Mouse (Mus musculus) heart, postnatal 25 days (tissue): ENCODE data around the gene Tspan14. TPM values are rescaled to one million over a fixed set of nuclear protein-coding genes. Genes with fewer than 3 reads are reported as not detected.
A peak's percentile ranks its signal among the peaks of the same experiment; 100 is the strongest.

Experiments
- DNase-seq: peaks from one replicate; pipeline ENCODE4 v3.0.0; 2022; ENCODE audit warnings: low spot score
- intact Hi-C: fragments of 180-260 bp; cut with DNase I; formaldehyde crosslinking; loops from one replicate; pipeline ENCODE4 v1.15.1; 2025
- total RNA-seq, 2 experiments: library from RNA; stranded (reverse); gene quantifications; 2 replicates each; pipeline ENCODE4 v1.2.3; 2021

The Tspan14 gene
- total RNA-seq, 2 experiments from 2014 or later, result 17.1 to 18.1 TPM

GRCm38 (mm10) chr14:40979723-40980122 lies 13.1 kb upstream of the Tspan14 start:
- intact Hi-C loops, result loop anchor here (1.0 kb wide), 1 partner anchor 56 kb away; no protein-coding TSS in a partner anchor
- no peak for DNase-seq

DNA sequence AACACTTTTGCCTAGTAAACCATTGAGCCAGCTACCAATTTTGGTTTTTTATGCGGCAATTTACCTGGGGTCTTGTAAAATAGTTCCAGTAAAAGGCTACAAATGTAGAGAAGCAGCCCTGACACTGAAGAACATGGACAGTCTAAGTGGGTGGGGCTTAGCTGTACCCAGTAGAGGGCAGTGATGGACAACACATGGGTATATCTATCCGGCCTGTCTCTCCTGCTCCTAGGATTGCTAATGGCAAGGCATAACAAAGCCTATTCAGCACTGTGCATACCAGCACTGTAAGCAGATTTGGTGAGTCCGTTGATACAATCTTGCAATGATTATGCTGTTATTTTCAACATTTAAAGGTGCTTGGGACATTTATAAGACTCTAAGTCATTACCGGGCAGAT lies 12.4 kb upstream of the Tspan14 start:
- DNase-seq, result no peak
- intact Hi-C loops, result loop anchor here (1.0 kb wide), 1 partner anchor 56 kb away; no protein-coding TSS in a partner anchor

DNA sequence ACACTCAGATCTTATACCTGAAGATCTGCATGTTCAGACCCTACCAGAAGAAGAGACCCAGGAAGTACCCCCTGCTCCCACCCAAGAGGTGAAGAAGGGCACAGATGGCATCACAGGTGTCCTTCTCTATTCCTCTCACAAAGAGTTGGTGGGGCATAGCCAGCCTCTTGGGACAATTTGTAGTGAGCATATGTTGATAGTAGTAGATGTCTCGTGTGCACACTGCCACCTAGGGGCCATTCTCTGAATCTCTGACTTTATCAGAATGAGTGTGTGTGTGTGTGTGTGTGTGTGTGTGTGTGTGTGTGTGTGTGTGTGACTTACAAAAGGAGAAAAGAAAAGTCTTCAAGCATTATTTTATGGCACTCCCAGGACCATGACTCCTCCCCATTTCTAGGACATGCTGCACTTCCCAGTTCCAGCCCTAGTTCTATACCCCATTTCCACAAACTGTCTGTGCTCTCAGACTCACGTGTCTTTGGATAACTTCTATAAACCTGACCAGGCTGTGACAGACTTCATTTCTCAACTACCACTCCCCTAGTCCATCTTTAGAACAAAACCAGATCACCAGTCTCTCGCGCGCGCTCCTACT lies 8.6 kb upstream of the Tspan14 start:
- intact Hi-C loops, result loop anchor here (1.0 kb wide), 1 partner anchor 56 kb away; no protein-coding TSS in a partner anchor
- DNase-seq, result no peak

DNA sequence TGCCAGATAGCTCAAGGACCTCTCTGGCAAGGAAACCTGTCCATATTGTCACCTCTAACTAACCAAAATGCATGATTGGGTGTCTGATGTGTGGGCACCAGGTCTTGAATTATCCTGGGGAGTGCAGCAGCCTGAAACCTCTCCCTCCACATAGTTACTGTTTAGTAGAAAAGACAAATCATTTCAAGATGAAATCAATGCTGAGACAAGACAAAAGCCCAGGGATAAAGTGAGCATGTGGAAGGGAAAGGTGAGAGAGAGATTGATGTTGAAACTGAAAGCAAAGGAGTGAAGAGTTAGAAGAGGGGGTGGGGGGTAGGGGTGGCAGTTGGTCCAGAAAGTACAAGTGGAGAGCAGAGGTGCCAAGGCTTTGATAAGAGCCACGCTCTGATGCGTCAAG lies 1.4 kb upstream of the Tspan14 start:
- intact Hi-C loops, result no loop called here

DNA sequence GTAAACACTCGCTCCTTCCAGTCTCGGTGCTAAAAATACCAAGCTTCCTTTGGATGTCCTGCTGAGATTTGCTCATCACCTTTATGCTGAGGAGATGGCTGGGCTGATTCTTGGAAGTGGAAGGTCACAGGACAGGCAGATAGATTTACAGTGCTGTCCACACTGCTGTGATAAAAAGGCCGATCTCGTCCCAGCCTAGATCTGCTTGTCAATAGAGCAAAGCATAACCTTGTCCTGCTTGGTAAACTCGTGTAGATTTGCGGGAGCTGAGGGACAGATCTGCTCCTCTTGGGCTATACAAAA lies 942 bp upstream of the Tspan14 start:
- intact Hi-C loops, result no loop called here

More for the DNA sequence above, 1.4 kb upstream of the Tspan14 start:
- no peak for DNase-seq

DNA sequence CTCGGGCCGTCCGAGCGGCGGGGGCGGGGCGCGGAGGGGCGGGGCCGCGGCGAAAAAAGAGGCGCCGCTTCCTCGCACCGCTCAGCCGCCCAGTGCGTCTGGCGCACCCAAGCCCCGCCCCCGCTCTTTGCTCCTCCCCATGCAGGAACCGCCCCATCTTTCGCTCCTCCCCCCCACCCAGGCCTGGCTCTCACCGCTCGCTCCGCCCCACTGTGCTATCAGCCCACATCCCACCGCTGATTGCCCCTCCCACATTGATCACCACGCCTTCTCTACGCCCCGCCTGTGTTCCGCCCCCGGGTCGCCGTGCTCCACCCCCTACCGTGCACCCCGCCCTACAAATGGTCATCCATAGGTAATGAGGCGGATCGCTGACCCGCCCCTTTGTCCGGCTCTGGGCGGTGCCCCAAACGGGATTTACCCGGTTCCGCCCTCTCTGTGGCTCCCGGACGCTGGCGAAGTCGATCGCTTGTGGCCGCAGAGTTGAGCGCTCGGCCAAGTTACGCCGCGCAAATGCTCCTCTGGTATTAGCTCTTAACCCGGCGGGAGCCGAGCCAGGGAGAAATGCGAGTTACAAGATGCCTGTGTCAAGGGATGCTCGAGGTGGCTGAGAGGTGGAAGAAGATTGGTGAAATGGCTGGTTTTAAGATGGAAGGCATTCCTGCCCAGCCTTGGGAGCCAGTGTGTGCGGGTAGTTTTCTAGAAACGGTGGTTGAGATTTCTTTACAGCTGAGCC lies 423 bp upstream of the Tspan14 start:
- DNase-seq, result peak; percentile 94
- intact Hi-C loops, result no loop called here

More for the DNA sequence above, 942 bp upstream of the Tspan14 start:
- DNase-seq, result no peak

DNA sequence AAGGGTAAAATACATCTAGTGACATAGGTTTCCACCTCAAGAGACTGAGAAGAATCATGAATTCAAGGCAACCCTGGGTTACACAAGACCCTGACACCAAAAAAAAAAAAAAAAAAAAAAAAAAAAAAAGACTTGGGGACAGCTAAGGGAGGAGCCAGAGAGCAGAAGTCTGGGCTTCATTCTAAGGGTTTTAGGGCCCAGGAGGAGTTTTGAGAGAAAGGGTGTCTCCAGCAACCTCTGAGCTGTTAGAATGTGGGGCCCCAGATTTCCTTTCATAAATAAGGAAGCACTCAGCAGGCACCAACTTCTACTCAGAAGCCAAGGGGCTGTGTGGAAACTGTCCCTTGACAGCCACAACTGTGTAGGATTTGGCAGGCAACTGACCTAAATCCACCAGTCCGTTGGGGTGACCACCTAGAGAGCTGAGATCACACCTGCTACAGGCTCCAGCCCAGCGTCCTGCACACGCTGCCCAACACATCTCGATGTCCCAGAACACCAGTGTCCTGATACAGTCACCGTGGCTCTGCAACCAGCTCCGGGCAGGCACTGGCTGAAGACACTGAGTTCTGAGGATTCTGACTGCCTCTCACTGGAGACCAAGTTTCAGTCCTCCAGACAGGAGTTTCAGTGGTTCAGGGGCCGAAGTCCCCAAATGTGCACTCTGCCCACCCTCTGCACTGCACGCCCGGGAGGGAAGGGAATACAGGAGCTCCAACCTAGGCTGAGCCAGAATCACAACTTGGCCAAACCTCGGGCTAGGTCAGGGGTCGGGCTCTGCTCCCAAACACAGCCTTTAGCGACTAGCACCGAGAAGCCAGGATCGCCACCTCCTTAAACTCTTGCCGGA lies 875 bp downstream of the Tspan14 start:
- intact Hi-C loops, result loop anchor here (2.0 kb wide), 1 partner anchor 33 kb away; no protein-coding TSS in a partner anchor
- no peak for DNase-seq

GRCm38 (mm10) chr14:40964881-40965280 lies 1.7 kb downstream of the Tspan14 start:
- intact Hi-C loops, result loop anchor here (2.0 kb wide), 1 partner anchor 32 kb away; no protein-coding TSS in a partner anchor
- no peak for DNase-seq

- intact Hi-C loops, result loop anchor here (2.0 kb wide), 1 partner anchor 31 kb away; no protein-coding TSS in a partner anchor
- DNase-seq, result no peak
Observed at GRCm38 (mm10) chr14:40964214-40964610, 2.4 kb downstream of the Tspan14 start.

DNA sequence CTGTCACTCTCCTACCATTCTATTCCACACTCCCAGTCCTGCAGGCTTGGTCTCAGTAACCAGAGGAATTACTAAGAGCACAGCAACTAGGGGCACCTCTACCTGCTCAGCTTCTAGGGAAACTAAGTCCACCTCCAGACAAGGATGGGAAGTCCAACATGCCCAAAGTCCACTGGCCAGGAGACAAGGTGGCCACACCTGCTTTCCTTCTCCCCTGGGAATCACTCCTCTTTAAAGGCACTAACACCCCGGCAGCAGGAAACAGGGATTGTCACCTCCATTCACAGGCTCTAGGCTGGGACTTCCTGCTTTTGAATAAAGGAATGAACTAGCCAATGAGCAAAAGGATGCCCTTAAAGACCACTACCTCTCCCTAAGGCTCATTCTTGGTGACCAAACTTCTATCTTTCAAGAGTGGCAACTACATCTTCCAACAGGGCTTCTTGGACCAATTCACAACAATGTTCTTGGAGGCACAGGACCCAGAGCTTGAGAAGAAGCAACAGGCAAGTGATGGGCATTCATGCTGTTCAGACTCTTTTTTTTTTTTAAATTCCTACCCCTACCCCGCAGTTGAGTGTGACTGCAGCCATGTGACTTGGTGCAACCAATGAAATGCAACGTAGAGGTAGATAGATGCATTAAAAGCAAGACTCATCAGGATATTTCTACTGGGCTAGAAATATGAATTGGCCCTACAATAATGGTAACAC lies 3.0 kb downstream of the Tspan14 start:
- DNase-seq, result no peak
- intact Hi-C loops, result loop anchor here (2.0 kb wide), 1 partner anchor 31 kb away; no protein-coding TSS in a partner anchor

GRCm38 (mm10) chr14:40962365-40963290 lies 4.0 kb downstream of the Tspan14 start:
- intact Hi-C loops, result no loop called here
- DNase-seq, result no peak

GRCm38 (mm10) chr14:40960237-40960636 lies 6.4 kb downstream of the Tspan14 start:
- DNase-seq, result no peak
- intact Hi-C loops, result no loop called here

DNA sequence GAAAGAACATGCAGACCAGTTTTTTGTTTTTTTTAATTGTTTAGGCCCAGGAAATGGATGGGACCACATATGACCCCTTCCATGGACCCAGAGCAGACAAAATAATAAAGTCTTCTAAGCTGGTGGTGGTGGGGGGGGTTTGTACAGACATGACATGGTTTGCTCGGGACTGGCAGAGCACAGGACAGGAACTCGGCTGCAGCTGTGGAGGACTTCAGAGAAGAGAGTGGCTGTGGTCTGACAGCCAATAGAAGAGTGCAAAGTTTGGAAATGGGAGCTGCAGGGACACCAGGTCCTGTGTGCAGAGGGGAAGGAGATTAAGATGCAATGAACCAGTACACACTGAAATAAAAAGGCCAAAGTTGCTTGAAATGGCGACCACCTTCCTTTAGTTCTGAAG lies 7.0 kb downstream of the Tspan14 start:
- intact Hi-C loops, result no loop called here
- DNase-seq, result no peak

DNA sequence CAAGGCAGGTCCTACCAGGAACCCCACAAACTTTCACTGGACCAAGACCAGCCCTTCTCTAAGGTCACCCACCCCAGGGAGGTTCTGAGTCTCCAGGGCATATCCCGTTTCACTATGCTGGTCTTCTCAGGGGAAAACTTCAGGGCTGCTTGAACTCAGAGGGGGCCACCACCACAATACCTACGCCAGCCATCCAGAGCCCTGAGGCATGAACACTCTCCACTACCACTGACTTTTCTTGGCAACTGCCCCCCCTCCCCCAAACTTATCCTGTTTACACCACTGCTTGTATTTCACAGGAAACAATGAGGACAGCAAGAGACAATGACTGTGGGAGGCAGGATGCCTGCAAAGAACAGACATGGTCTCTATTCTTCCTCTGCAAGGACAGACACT lies 7.6 kb downstream of the Tspan14 start:
- DNase-seq, result no peak
- intact Hi-C loops, result no loop called here

DNA sequence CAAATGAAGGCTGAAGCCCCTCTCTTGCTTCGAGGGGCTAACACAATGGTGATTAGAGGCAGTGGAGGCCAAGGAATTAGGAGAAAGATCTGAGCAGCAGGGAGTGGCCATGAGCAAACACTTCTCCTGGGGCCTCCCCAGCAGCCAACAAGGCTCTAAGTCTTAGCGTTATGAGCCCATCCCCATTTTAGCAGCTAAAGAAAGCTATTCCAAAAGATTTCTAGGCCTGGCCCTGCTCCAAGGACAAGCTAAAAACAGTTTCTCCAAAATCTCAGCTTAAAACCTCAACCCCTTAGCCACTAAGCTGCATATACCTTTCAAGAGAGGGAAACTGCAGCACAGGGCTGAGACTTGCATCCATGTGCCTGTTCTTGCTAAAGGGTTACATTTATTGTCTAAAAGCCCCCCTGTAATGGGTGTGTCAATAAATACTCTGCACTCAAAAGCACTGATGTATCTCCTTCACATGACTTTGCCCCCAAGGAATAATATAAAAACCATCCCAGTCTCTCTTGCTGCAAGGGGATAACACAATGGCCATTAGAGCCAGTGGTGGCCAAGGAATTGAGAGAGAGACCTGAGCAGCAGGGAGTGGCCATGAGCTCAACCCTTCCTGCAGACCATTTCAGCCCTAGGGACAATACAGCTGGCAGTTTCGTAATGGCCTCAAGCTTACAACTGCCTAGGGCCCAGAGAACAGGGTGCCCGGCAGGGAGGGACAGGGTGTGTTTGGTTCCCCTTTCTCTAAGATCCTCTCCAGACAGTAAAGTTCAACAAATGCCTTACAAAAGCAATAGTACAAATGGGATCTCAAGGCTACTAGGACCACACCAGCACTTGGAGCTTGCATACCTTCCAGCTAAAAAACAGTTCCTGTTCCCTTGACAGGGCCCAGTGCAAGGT lies 8.3 kb downstream of the Tspan14 start:
- intact Hi-C loops, result no loop called here
- DNase-seq, result no peak

- DNase-seq, result no peak
Observed at GRCm38 (mm10) chr14:40957607-40958006, 9.0 kb downstream of the Tspan14 start.

GRCm38 (mm10) chr14:40956252-40957146 lies 10.1 kb downstream of the Tspan14 start:
- intact Hi-C loops, result loop anchor here (1.0 kb wide), 1 partner anchor 9 kb away; no protein-coding TSS in a partner anchor
- no peak for DNase-seq

More at GRCm38 (mm10) chr14:40957607-40958006, 9.0 kb downstream of the Tspan14 start:
- intact Hi-C loops, result no loop called here
